8 mouse cellular contexts compared by ENCODE assay signal in genomic region chr2:178058195-178058594, GRCm38 (mm10). TPM values are rescaled to one million over a fixed set of nuclear protein-coding genes. Genes with fewer than 3 reads are reported as not detected.
DNase-seq lines count a peak whose midpoint lies in the region; ATAC-seq and TF ChIP-seq lines count a peak whose summit lies in the region.

No protein-coding gene starts in this region.

- no peaks in the 10 kb centered on the region; the same call in 1 of the 2 replicates for H3K9me3 ChIP-seq in forebrain, embryonic 11.5 days (ENCODE audit: control insufficient read depth, low read length)
- H3K9me3 ChIP-seq in forebrain, embryonic 10.5 days = peaks cover 14% of the 10 kb centered on the region

- no peak overlapping the region for H3K9ac ChIP-seq in forebrain, embryonic 11.5 days (ENCODE audit: low read length)

- H3K4me1 ChIP-seq in forebrain, embryonic 11.5 days (replicated peaks; ENCODE audit: control insufficient read depth, insufficient read depth, low read length) = no peaks in the 10 kb centered on the region
- no peaks in the 10 kb centered on the region for H3K4me1 ChIP-seq in forebrain, embryonic 10.5 days
- H3K4me1 ChIP-seq in thymus, adult 2 months (replicated peaks; ENCODE audit: control insufficient read depth, insufficient read depth, low read length) = no peaks in the 10 kb centered on the region
- H3K4me1 ChIP-seq in lung, adult 2 months (ENCODE audit: control insufficient read depth, insufficient read depth, low read length) = no peaks in the 10 kb centered on the region

- no peak for TF ChIP-seq POLR2A in thymus, adult 2 months (IDR thresholded peaks at IDR 0.05; ENCODE audit: control insufficient read depth, extremely low read depth, insufficient read depth, low read length, poor library complexity)
- TF ChIP-seq POLR2A in lung, adult 2 months (IDR thresholded peaks at IDR 0.05; ENCODE audit: borderline replicate concordance, extremely low read depth, low read depth, low read length) = no peak

- 5% methylated on average over 1 of the region's 1 CpGs for WGBS in forebrain, embryonic 11.5 days
- 3% methylated on average over 1 of the region's 1 CpGs for WGBS in forebrain, embryonic 10.5 days
- 0% methylated on average over 1 of the region's 1 CpGs for WGBS in thymus, adult 2 months
- WGBS in lung, adult 2 months = 0% methylated on average over 1 of the region's 1 CpGs

- H3K27ac ChIP-seq in forebrain, embryonic 11.5 days (ENCODE audit: low read depth, low read length) = no peak overlapping the region
- H3K27ac ChIP-seq in forebrain, embryonic 10.5 days = no peak overlapping the region
- H3K27ac ChIP-seq in thymus, adult 2 months (ENCODE audit: control insufficient read depth, insufficient read depth, low read length) = no peak overlapping the region

- H3K4me2 ChIP-seq in forebrain, embryonic 11.5 days (ENCODE audit: low read depth, low read length, severe bottlenecking) = no peak overlapping the region

- H3K4me3 ChIP-seq in forebrain, embryonic 11.5 days (ENCODE audit: low read depth, low read length) = no peak overlapping the region
- no peak overlapping the region for H3K4me3 ChIP-seq in forebrain, embryonic 10.5 days
- H3K4me3 ChIP-seq in thymus, adult 2 months (ENCODE audit: control insufficient read depth, insufficient read depth, low read length) = no peak overlapping the region
- H3K4me3 ChIP-seq in lung, adult 2 months (replicated peaks; ENCODE audit: extremely low read depth, low read depth, low read length) = no peak overlapping the region

- TF ChIP-seq CTCF in thymus, adult 2 months (IDR thresholded peaks at IDR 0.05; ENCODE audit: borderline replicate concordance, control insufficient read depth, extremely low read depth, insufficient read depth, low read length, poor library complexity) = no peak
- TF ChIP-seq CTCF in lung, adult 2 months (IDR thresholded peaks at IDR 0.05; ENCODE audit: insufficient read depth, low read length) = peak; percentile 33

- no peaks in the 10 kb centered on the region for H3K27me3 ChIP-seq in forebrain, embryonic 11.5 days (ENCODE audit: control insufficient read depth, insufficient read depth, low read length)
- no peaks in the 10 kb centered on the region for H3K27me3 ChIP-seq in forebrain, embryonic 10.5 days (ENCODE audit: poor library complexity, severe bottlenecking)
- no peaks in the 10 kb centered on the region for H3K27me3 ChIP-seq in thymus, adult 2 months (ENCODE audit: control insufficient read depth, insufficient read depth, low read length)

- DNase-seq in forebrain, embryonic 11.5 days (ENCODE audit: low spot score) = peak; percentile 60
- no peak for DNase-seq in forebrain, embryonic 10.5 days (ENCODE audit: extremely low spot score, low spot score)
- peak; percentile 67 for DNase-seq in thymus, adult 2 months
- DNase-seq in thymus, adult 18-20 months = no peak
- peak; percentile 22 to 64 for DNase-seq in cerebellum, postnatal 25 days
- DNase-seq in hindlimb bud, embryonic 11.5 days (ENCODE audit: extremely low spot score, low read depth, low spot score) = peak; percentile 50
- DNase-seq in lung, adult 2 months = peak; percentile 36
- DNase-seq in spleen, postnatal 36 days (ENCODE audit: low spot score in 2 of 2) = peak; percentile 36 to 42

- no peaks in the 10 kb centered on the region for H3K36me3 ChIP-seq in forebrain, embryonic 11.5 days (ENCODE audit: control insufficient read depth, insufficient read depth, low read length)
- peaks cover 18% of the 10 kb centered on the region for H3K36me3 ChIP-seq in forebrain, embryonic 10.5 days (replicated peaks)
- no peaks in the 10 kb centered on the region for H3K36me3 ChIP-seq in thymus, adult 2 months (ENCODE audit: control insufficient read depth, insufficient read depth, low read length)

- ATAC-seq in forebrain, embryonic 11.5 days (replicated peaks; ENCODE audit: low FRiP score) = no peak

RNA-seq across cellular contexts. Expression of gene Zfp931, which starts 20.1 kb away (rescaled TPM):
- 15.3 and 19.7 TPM in 2 replicates for polyA plus RNA-seq in forebrain, embryonic 11.5 days (2014; fragmentation: Nextera tagmentation; extraction: Ambion mirVana)
- 18.4 and 19.9 TPM in 2 replicates for polyA plus RNA-seq in forebrain, embryonic 10.5 days (2016; fragmentation: Nextera tagmentation; extraction: Ambion mirVana)
- 1.5 and 1.9 TPM in 2 replicates for polyA plus RNA-seq in thymus, adult 2 months (2012; rRNA removed)
- polyA plus RNA-seq in lung, adult 2 months (2012; rRNA removed) = 0.70 and 1.2 TPM in 2 replicates

RNA-seq across cellular contexts. Expression of gene Zfp971, which starts 35.1 kb away (rescaled TPM):
- polyA plus RNA-seq in forebrain, embryonic 11.5 days (2014; fragmentation: Nextera tagmentation; extraction: Ambion mirVana) = 13.2 and 16.4 TPM in 2 replicates
- polyA plus RNA-seq in forebrain, embryonic 10.5 days (2016; fragmentation: Nextera tagmentation; extraction: Ambion mirVana) = 14.2 and 15.6 TPM in 2 replicates
- polyA plus RNA-seq in thymus, adult 2 months (2012; rRNA removed) = 0.82 and 1.7 TPM in 2 replicates
- polyA plus RNA-seq in lung, adult 2 months (2012; rRNA removed) = 0.71 and 1.4 TPM in 2 replicates

Comparison
In these comparisons a context has a peak if more than half of its experiments do, and no peak if none do; other contexts are left out.
1. DNase-seq: peak in forebrain, embryonic 11.5 days (single experiment), thymus, adult 2 months (single experiment), cerebellum, postnatal 25 days (2 of 2), hindlimb bud, embryonic 11.5 days (single experiment), lung, adult 2 months (single experiment) and spleen, postnatal 36 days (2 of 2); none in forebrain, embryonic 10.5 days (single experiment) and thymus, adult 18-20 months (0 of 2).